Mouse (Mus musculus) limb, embryonic 14.5 days (tissue): ENCODE measurements around the gene Fam129b. TPM values are rescaled to one million over a fixed set of nuclear protein-coding genes. Genes with fewer than 3 reads are reported as not detected.
A peak's percentile ranks its signal among the peaks of the same experiment; 100 is the strongest.

Experiments
- ATAC-seq: fragments of 200-750 bp; cut with Nextera tagmentation; 2 replicates; pipeline ENCODE4 v1.8.0; 2017; ENCODE audit warnings: low read depth, moderate number of reproducible peaks, moderate TSS enrichment; ENCODE audit not compliant: low FRiP score
- DNase-seq: peaks from one replicate; pipeline ENCODE4 v3.0.0-alpha.2; 2015; ENCODE audit warnings: low spot score
- H3K27ac ChIP-seq: fragments of 300-500 bp; sonication (generic); replicated peaks from 2 replicates; pipeline ENCODE4 v1.5.1; 2014; ENCODE audit warnings: low read depth, mild to moderate bottlenecking, low read length, moderate library complexity, mixed read lengths
- H3K27me3 ChIP-seq: fragments of 300-500 bp; sonication (generic); 2 replicates; pipeline ENCODE4 v1.6.1; 2014; ENCODE audit warnings: low read length, mixed read lengths; ENCODE audit not compliant: control insufficient read depth, insufficient read depth
- H3K36me3 ChIP-seq: fragments of 300-500 bp; sonication (generic); 2 replicates; pipeline ENCODE4 v1.6.1; 2014; ENCODE audit warnings: mild to moderate bottlenecking, low read length, moderate library complexity, mixed read lengths; ENCODE audit not compliant: control insufficient read depth, insufficient read depth
- H3K4me1 ChIP-seq: fragments of 300-500 bp; sonication (generic); 2 replicates; pipeline ENCODE4 v1.6.1; 2014; ENCODE audit warnings: antibody characterized with exemption, low read length, mixed read lengths; ENCODE audit not compliant: control insufficient read depth, insufficient read depth
- H3K4me2 ChIP-seq: fragments of 300-500 bp; sonication (generic); replicated peaks from 2 replicates; pipeline ENCODE4 v1.6.1; 2014; ENCODE audit warnings: low read depth, mild to moderate bottlenecking, low read length, moderate library complexity; ENCODE audit not compliant: severe bottlenecking
- H3K4me3 ChIP-seq: fragments of 300-500 bp; sonication (generic); replicated peaks from 2 replicates; pipeline ENCODE4 v1.5.1; 2014; ENCODE audit warnings: low read length
- H3K9ac ChIP-seq: fragments of 300-500 bp; sonication (generic); 2 replicates; pipeline ENCODE4 v1.6.1; 2014; ENCODE audit warnings: mild to moderate bottlenecking, low read depth, low read length, moderate library complexity; ENCODE audit not compliant: severe bottlenecking
- H3K9me3 ChIP-seq: fragments of 300-500 bp; sonication (generic); 2 replicates; pipeline ENCODE4 v1.6.1; 2016; ENCODE audit warnings: low read length; ENCODE audit not compliant: control insufficient read depth
- POLR2A ChIP-seq: fragments of 200-500 bp; IDR thresholded peaks from 2 replicates; pipeline ENCODE4 v1.8.0; 2012; ENCODE audit warnings: inconsistent platforms, mild to moderate bottlenecking, moderate library complexity, borderline replicate concordance; ENCODE audit not compliant: insufficient read depth, insufficient read length; ENCODE audit errors: extremely low read depth
- WGBS: fragments of 180-500 bp; shearing (Covaris S2); extraction: QIAGEN DNeasy Blood & Tissue Kit; methylation state at CpG from one replicate; pipeline ENCODE4 v1.1.7; 2014; 5-methylcytosine and 5-hydroxymethylcytosine counted together
- polyA plus RNA-seq, 2 experiments: library from polyadenylated mRNA; depleted of rRNA in 1 of 2; stranded (reverse) in 1 of 2; unstranded in 1 of 2; fragments of >200 nt; fragmentation: Nextera tagmentation in 1 of 2; extraction: Ambion mirVana in 1 of 2; gene quantifications; 2 replicates each; pipeline versions ENCODE4 v1.2.1 to v1.2.3; 2012 to 2014

Fam129b gene
- polyA plus RNA-seq, 2 experiments = 46.2 to 73.5 TPM

DNA sequence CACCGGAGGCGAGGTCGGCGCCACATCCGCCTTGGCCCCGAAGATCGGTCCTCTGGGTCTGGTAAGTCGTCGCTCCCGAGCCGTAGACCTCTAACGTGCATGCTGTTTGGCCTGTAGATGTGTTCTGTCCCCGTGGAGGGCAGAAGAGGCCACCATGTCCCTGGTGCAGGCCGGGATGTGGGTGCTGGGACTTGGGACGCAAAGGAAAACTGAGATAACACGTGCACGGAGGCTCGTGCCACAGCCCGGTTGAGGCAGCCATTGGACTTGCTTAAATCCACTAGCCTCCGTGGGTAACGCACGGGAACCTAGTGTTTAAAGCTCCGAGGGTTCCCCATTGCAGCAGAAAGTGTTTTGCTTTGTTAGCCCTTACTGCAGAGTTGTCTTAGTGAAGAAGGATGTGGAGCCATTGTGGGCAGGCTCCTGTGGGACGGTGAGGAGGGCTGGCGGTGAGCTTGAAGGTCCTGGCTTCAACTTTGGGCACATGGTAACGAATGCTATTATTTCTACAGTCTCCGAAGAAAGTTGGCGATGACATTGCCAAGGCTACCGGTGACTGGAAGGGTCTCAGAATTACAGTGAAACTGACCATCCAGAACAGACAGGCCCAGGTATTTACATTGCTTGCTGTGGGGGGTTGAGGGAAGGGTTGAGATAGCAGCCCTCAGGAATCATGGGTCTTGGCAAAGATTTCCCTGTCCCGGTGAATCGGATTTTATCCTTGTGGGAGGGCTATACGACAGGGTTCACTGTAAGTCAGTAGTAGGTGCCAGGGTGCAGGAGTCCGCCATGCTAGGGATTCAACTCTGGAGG, 86.4 kb downstream of the Fam129b start:
- no peak for DNase-seq

DNA sequence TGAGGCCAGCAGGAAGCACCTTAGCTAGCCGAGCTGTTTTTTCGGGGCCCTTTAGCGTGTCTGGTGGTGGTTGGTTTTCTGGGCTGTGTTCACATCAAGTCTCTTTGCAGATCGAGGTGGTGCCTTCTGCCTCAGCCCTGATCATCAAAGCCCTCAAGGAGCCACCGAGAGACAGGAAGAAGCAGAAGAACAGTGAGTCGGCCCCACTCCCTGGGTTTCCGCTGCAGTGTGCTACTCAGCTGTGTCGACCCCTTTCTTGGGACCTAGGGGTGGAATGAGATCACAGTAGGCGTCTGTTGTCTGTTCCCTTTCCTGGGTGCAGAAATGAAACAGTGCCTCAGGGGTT, 86.9 kb downstream of the Fam129b start:
- peaks cover 31% of the 10 kb centered on the region for H3K36me3 ChIP-seq
- WGBS = 13% methylated on average over 8 of the region's 9 CpGs
- H3K9ac ChIP-seq = peak overlapping the region; percentile 94
- DNase-seq (no peak), ATAC-seq (no peak)
- no peaks in the 10 kb centered on the region for H3K9me3 ChIP-seq
- no peak for TF ChIP-seq POLR2A
- no peaks in the 10 kb centered on the region for H3K27me3 ChIP-seq
- peaks cover 29% of the 10 kb centered on the region for H3K4me1 ChIP-seq
- peak overlapping the region; percentile 73 for H3K4me2 ChIP-seq
- H3K4me3 ChIP-seq = peak overlapping the region; percentile 74
- H3K27ac ChIP-seq = peak overlapping the region; percentile 76; the same call in 1 of the 2 replicates

More for the DNA sequence above, 86.4 kb downstream of the Fam129b start:
- H3K4me2 ChIP-seq = peak overlapping the region; percentile 73
- H3K4me3 ChIP-seq = peak overlapping the region; percentile 74
- no peak for ATAC-seq
- H3K36me3 ChIP-seq = peaks cover 33% of the 10 kb centered on the region
- H3K4me1 ChIP-seq = peaks cover 24% of the 10 kb centered on the region
- H3K27ac ChIP-seq = peak overlapping the region; percentile 76
- peak overlapping the region; percentile 94 for H3K9ac ChIP-seq
- no peaks in the 10 kb centered on the region for H3K9me3 ChIP-seq
- no peaks in the 10 kb centered on the region for H3K27me3 ChIP-seq
- under 1% methylated on average over 33 of the region's 33 CpGs for WGBS
- no peak for TF ChIP-seq POLR2A

DNA sequence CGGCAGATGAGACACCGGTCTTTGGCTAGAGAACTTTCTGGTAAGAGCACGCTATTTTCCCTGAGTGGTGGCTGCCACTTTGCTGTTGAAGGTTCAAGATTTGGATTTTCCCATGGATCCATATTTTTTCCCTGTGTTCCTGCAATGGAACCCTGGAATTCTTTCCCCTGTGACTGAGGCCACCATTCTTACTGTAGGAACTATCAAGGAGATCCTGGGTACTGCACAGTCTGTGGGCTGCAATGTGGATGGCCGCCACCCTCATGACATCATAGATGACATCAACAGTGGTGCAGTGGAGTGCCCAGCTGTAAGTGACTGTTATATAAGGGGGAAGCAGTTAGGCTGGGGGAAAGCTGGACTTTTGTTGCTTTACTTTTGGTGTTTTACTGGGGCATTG, 87.6 kb downstream of the Fam129b start:
- no peak for DNase-seq
- TF ChIP-seq POLR2A = no peak
- Histone ChIP-seq H3K36me3 (peaks cover 28% of the 10 kb centered on the region), H3K9ac (0 out of 2 replicates have a peak overlapping the region, but pooled peaks have one; percentile 94), H3K4me3 (peak overlapping the region; percentile 74), H3K4me2 (peak overlapping the region; percentile 73), H3K27ac (no peak overlapping the region), H3K9me3 (no peaks in the 10 kb centered on the region), H3K4me1 (peaks cover 32% of the 10 kb centered on the region), H3K27me3 (no peaks in the 10 kb centered on the region)
- 60% methylated on average over 4 of the region's 4 CpGs for WGBS
- ATAC-seq = no peak

DNA sequence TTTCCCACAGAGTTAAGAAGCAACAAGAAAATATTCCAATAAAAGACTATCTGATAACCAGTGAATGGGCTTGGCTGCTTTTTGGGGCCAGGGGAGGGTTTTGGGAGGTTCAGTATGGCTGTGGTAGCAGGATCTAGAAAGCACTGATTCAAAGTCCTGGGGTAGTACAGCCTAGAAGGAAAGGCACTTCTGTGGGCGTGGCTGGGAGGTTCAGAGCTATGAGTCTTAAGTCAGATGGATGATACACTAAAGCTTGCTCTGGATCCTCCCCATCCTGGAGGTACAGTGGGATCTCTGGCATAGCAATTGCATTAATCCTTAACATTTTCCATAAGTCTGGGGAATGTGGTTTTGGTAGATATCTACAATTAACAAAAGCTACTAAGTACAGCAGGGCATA, 88.1 kb downstream of the Fam129b start:
- Histone ChIP-seq H3K4me1 (peaks cover 32% of the 10 kb centered on the region), H3K27ac (no peak overlapping the region)

DNA sequence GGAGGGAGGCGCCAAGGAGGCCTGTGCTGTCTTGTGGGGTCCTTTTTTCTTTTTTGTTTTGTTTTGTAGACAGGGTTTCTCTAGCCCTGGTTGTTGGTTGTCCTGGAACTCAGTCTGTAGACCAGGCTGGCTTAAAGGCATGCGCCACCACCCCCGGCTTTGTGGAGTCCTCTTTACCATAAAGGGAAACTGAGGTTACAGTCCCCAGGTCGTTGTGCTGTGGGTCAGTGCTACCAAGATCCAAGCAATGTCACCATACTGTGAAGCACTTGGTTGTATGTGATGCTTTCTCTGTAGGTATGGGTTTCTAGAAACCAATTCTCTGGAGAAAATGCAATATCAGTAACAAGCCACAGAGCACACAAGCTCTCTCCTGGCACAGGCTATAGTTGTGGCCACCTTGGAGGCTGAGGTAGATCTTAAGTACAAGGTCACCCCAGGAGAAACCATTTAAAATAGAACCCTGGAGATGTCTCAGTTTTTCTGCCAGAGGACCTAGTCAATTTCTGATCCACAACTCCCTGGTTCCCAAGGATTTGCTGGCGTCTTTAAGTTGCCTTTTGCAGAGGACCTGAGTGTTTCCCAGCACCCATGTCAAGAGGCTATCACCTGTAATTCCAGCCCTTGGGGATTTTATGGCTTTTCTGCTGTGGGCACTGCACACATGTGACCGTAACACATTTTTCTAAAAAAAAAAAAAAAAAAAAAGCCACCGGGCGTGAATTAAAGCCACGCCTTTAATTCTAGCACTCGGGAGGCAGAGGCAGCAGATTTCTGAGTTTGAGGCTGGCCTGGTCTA, 88.9 kb downstream of the Fam129b start:
- H3K4me3 ChIP-seq = no peak overlapping the region
- H3K27ac ChIP-seq = no peak overlapping the region
- peaks cover 28% of the 10 kb centered on the region for H3K36me3 ChIP-seq
- WGBS = 29% methylated on average over 10 of the region's 10 CpGs
- TF ChIP-seq POLR2A = no peak
- no peaks in the 10 kb centered on the region for H3K9me3 ChIP-seq
- H3K4me1 ChIP-seq = peaks cover 32% of the 10 kb centered on the region
- H3K27me3 ChIP-seq = no peaks in the 10 kb centered on the region
- ATAC-seq (no peak), DNase-seq (no peak)
- H3K4me2 ChIP-seq = no peak overlapping the region; the same call in 1 of the 2 replicates
- no peak overlapping the region for H3K9ac ChIP-seq

More for the DNA sequence above, 88.1 kb downstream of the Fam129b start:
- peak overlapping the region; percentile 73 for H3K4me2 ChIP-seq
- 0 out of 2 replicates have a peak overlapping the region, but pooled peaks have one; percentile 74 for H3K4me3 ChIP-seq
- peaks cover 28% of the 10 kb centered on the region for H3K36me3 ChIP-seq
- no peak for TF ChIP-seq POLR2A
- ATAC-seq (no peak), DNase-seq (no peak)
- H3K9ac ChIP-seq = no peak overlapping the region
- H3K27me3 ChIP-seq = no peaks in the 10 kb centered on the region
- no peaks in the 10 kb centered on the region for H3K9me3 ChIP-seq
- 78% methylated on average over 1 of the region's 1 CpGs for WGBS
